Mouse (Mus musculus) MEL (cell line): Measurements from ENCODE around the gene Nap1l1.

Experiments
- GATA1 ChIP-seq: IDR thresholded peaks from 2 replicates; pipeline ENCODE4 v1.6.1; 2011; ENCODE audit warnings: low read depth, low read length, improper control_type of control experiment
- POLR2A ChIP-seq, 2 experiments: IDR thresholded peaks; 2 replicates each; pipeline ENCODE4 v1.6.1; 2011 to 2012; ENCODE audit warnings: low read length in 2 of 2, mild to moderate bottlenecking in 2 of 2, control low read depth in 1 of 2, improper control_type of control experiment in 1 of 2, low read depth in 1 of 2, moderate library complexity in 1 of 2; ENCODE audit not compliant: control insufficient read depth in 1 of 2, insufficient read depth in 1 of 2, poor library complexity in 1 of 2
- SIN3A ChIP-seq: IDR thresholded peaks from 2 replicates; pipeline ENCODE4 v1.6.1; 2012; ENCODE audit warnings: low read length, improper control_type of control experiment, inconsistent platforms

GRCm38 (mm10) chr10:111543106-111543505 lies 70.1 kb downstream of the Nap1l1 start:
- TF ChIP-seq POLR2A (IDR thresholded peaks at IDR 0.05; ENCODE audit: control insufficient read depth in 1 of 2, insufficient read depth in 1 of 2, low read depth in 1 of 2, low read length in 2 of 2, poor library complexity in 1 of 2) (no peak), SIN3A (no peak), GATA1 (no peak)
